Mouse (Mus musculus) midbrain, embryonic 15.5 days (tissue): ENCODE data around the gene Bahd1. TPM values are rescaled to one million over a fixed set of nuclear protein-coding genes. Genes with fewer than 3 reads are reported as not detected.

Source experiments
- ATAC-seq: fragments of 200-750 bp; cut with Nextera tagmentation; replicated peaks from 2 replicates; pipeline ENCODE4 v1.8.0; 2017; ENCODE audit warnings: moderate TSS enrichment
- H3K27ac ChIP-seq: fragments of 300-500 bp; sonication (generic); 2 replicates; pipeline ENCODE4 v1.5.1; 2015; ENCODE audit warnings: mild to moderate bottlenecking, inconsistent platforms
- H3K27me3 ChIP-seq: fragments of 300-500 bp; sonication (generic); replicated peaks from 2 replicates; pipeline ENCODE4 v1.6.1; 2015; ENCODE audit warnings: inconsistent platforms
- H3K36me3 ChIP-seq: fragments of 300-500 bp; sonication (generic); replicated peaks from 2 replicates; pipeline ENCODE4 v1.6.1; 2015; ENCODE audit warnings: inconsistent platforms
- H3K4me1 ChIP-seq: fragments of 300-500 bp; sonication (generic); 2 replicates; pipeline ENCODE4 v1.6.1; 2015; ENCODE audit warnings: inconsistent platforms
- H3K4me2 ChIP-seq: fragments of 300-500 bp; sonication (generic); 2 replicates; pipeline ENCODE4 v1.6.1; 2015; ENCODE audit warnings: inconsistent platforms, mild to moderate bottlenecking, moderate library complexity
- H3K4me3 ChIP-seq: fragments of 300-500 bp; sonication (generic); 2 replicates; pipeline ENCODE4 v1.5.1; 2015; ENCODE audit warnings: mild to moderate bottlenecking, inconsistent platforms
- H3K9ac ChIP-seq: fragments of 300-500 bp; sonication (generic); 2 replicates; pipeline ENCODE4 v1.6.1; 2015; ENCODE audit warnings: mild to moderate bottlenecking, inconsistent platforms
- H3K9me3 ChIP-seq: fragments of 300-500 bp; sonication (generic); 2 replicates; pipeline ENCODE4 v1.6.1; 2016; ENCODE audit warnings: inconsistent platforms
- WGBS: fragments of 180-500 bp; shearing (Covaris S2); methylation state at CpG from one replicate; pipeline ENCODE4 v1.1.7; 2015; ENCODE audit warnings: mixed read lengths; 5-methylcytosine and 5-hydroxymethylcytosine counted together
- polyA plus RNA-seq: library from polyadenylated mRNA; unstranded; fragments of >200 nt; fragmentation: Nextera tagmentation; extraction: Ambion mirVana; gene quantifications from 2 replicates; pipeline ENCODE4 v1.2.1, GENCODE M21; 2015

Gene Bahd1
- polyA plus RNA-seq, 1 experiment from 2014 or later = 8.4 TPM

- H3K4me3 ChIP-seq = no peak overlapping the region
- H3K4me2 ChIP-seq = no peak overlapping the region
- H3K36me3 ChIP-seq = no peaks in the 10 kb centered on the region
- no peaks in the 10 kb centered on the region for H3K4me1 ChIP-seq
- no peak overlapping the region for H3K9ac ChIP-seq
- no peak overlapping the region for H3K27ac ChIP-seq
- WGBS = 69% methylated on average over 2 of the region's 2 CpGs
- H3K9me3 ChIP-seq = no peaks in the 10 kb centered on the region
- ATAC-seq = no peak
- no peaks in the 10 kb centered on the region for H3K27me3 ChIP-seq
These were observed 61.4 kb downstream of the Bahd1 start for GRCm38 (mm10) chr2:118961546-118961945.

GRCm38 (mm10) chr2:118963007-118963675 lies 63.0 kb downstream of the Bahd1 start:
- Histone ChIP-seq H3K4me2 (no peak overlapping the region), H3K9ac (no peak overlapping the region), H3K9me3 (no peaks in the 10 kb centered on the region), H3K36me3 (no peaks in the 10 kb centered on the region), H3K27ac (no peak overlapping the region), H3K4me1 (no peaks in the 10 kb centered on the region), H3K4me3 (no peak overlapping the region), H3K27me3 (no peaks in the 10 kb centered on the region)
- ATAC-seq = no peak
- WGBS = 57% methylated on average over 9 of the region's 9 CpGs

GRCm38 (mm10) chr2:118963676-118964012 lies 63.5 kb downstream of the Bahd1 start:
- Histone ChIP-seq H3K27me3 (no peaks in the 10 kb centered on the region), H3K27ac (no peak overlapping the region), H3K9ac (no peak overlapping the region), H3K4me1 (no peaks in the 10 kb centered on the region), H3K4me2 (no peak overlapping the region), H3K9me3 (no peaks in the 10 kb centered on the region), H3K4me3 (no peak overlapping the region), H3K36me3 (no peaks in the 10 kb centered on the region)
- ATAC-seq = no peak
- 63% methylated on average over 7 of the region's 7 CpGs for WGBS

DNA sequence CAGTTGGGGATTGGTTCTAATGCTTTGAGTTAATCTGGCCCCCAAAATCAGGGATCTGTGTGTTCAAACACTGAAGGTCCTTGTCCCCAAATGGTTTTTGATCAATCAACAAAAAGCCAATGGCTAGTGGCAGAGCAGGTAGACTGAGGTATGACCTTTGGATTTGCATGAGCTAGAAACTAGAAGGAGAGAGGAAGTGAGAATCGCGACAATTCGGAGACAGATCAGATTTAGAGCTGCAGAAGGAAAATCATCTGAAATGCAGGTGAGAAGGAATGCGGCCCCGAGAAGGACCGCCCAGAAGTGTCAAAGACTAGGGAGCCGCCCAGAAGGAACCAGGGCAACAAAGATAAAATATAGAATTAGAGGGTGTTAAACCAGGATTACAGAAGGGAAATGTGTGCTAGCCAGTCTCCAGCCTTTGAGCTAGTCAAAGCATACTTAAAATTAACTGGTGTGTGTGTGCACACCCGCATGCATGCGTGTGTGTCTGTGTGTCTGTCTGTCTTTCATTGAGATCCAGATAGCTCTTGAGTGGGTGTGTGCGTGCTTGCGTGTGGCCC lies 69.5 kb downstream of the Bahd1 start:
- peaks cover 10% of the 10 kb centered on the region for H3K27me3 ChIP-seq
- H3K36me3 ChIP-seq = no peaks in the 10 kb centered on the region
- 91% methylated on average over 11 of the region's 11 CpGs for WGBS
- no peak overlapping the region for H3K4me3 ChIP-seq
- no peaks in the 10 kb centered on the region for H3K9me3 ChIP-seq
- H3K27ac ChIP-seq = no peak overlapping the region
- H3K9ac ChIP-seq = no peak overlapping the region
- no peak overlapping the region for H3K4me2 ChIP-seq
- H3K4me1 ChIP-seq = peaks cover 3% of the 10 kb centered on the region
- no peak for ATAC-seq

DNA sequence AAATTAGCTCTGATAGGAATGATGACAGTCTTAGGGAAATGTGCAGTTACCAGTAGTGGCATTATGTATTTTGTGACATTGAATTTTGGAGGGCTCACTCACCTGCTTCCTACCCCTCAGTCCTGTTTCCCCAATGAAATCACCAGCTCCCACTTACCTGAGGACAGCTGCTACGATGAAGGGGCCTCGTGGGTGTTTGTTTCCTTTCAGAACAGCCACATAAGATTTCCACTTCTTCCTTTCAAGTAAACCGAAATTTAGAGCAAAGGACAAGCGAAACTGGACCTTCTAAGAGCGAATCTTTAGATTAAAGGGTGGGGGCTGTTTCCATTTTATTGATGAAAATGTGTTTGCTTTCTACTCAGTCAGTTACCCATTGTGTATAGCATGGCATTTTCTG lies 71.9 kb downstream of the Bahd1 start:
- Histone ChIP-seq H3K9me3 (no peaks in the 10 kb centered on the region), H3K4me1 (peaks cover 15% of the 10 kb centered on the region), H3K4me2 (peak overlapping the region; percentile 93), H3K27me3 (peaks cover 20% of the 10 kb centered on the region), H3K9ac (no peak overlapping the region), H3K27ac (no peak overlapping the region), H3K4me3 (no peak overlapping the region), H3K36me3 (no peaks in the 10 kb centered on the region)
- no peak for ATAC-seq
- 85% methylated on average over 5 of the region's 5 CpGs for WGBS

DNA sequence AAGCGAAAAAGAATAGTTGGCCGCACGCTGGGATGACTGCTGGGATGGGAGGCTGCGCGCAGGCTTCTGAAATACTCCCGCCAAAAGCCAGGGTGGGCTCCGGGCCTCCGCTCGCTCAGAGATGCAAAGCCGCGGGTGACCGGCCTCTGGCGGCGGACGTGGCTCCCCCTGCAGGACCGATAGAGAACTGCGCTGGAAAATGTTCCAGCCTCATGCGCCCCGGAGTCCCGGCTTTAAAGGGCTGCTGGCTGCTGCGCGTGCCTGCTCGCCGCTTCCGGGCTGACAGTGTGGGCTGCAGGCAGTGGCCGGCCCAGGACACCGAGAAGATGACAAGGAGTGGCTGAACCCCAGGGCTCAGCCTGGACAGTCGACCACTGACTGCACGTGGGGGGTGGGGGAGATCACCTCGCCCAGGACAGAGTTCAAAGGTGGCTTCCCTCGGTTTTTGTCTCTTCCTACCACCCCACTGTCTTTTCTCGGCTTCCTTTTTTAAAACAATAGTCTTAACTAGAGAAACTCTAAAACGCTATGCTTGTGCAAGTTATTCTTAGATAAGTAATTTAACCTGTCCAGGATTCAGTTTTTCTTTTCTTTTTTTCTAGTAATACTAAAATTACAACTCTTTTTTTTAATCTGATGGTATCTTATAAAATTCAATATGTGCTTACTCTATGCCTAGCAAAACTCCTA lies 72.7 kb downstream of the Bahd1 start:
- H3K27ac ChIP-seq = no peak overlapping the region
- peak overlapping the region; percentile 93 for H3K4me2 ChIP-seq
- H3K27me3 ChIP-seq = peaks cover 28% of the 10 kb centered on the region
- no peaks in the 10 kb centered on the region for H3K9me3 ChIP-seq
- H3K4me1 ChIP-seq = peaks cover 15% of the 10 kb centered on the region
- peak overlapping the region; percentile 45 for H3K4me3 ChIP-seq
- WGBS = under 1% methylated on average over 33 of the region's 33 CpGs
- H3K36me3 ChIP-seq = no peaks in the 10 kb centered on the region
- peak overlapping the region; percentile 61 for H3K9ac ChIP-seq
- ATAC-seq = peak; percentile 69

Other genes with a start within 250 kb of the Bahd1 start
- gene Pak6, start 237.1 kb upstream of the Bahd1 start, polyA plus RNA-seq = 67.8 and 69.1 TPM in 2 replicates
- gene Ankrd63, start 196.4 kb upstream of the Bahd1 start, polyA plus RNA-seq = not detected in 2 replicates
- 0.43 and 0.71 TPM in 2 replicates for gene Plcb2, start 171.9 kb upstream of the Bahd1 start, polyA plus RNA-seq
- gene Inafm2, start 154.6 kb upstream of the Bahd1 start, polyA plus RNA-seq = 20.5 and 21.6 TPM in 2 replicates
- 1.3 and 2.1 TPM in 2 replicates for gene Ccdc9b, start 137.7 kb upstream of the Bahd1 start, polyA plus RNA-seq
- gene Phgr1, start 127.6 kb upstream of the Bahd1 start, polyA plus RNA-seq = not detected in 2 replicates
- gene Disp2, start 120.7 kb upstream of the Bahd1 start, polyA plus RNA-seq = 65.5 and 75.2 TPM in 2 replicates
- 17.7 and 20.9 TPM in 2 replicates for gene Knstrn, start 86.4 kb upstream of the Bahd1 start, polyA plus RNA-seq
- gene Ivd, start 38.4 kb upstream of the Bahd1 start, polyA plus RNA-seq = 43.0 and 50.4 TPM in 2 replicates
- 4.7 and 6.0 TPM in 2 replicates for gene Chst14, start 26.1 kb downstream of the Bahd1 start, polyA plus RNA-seq
- gene Ccdc32, start 129.0 kb downstream of the Bahd1 start, polyA plus RNA-seq = 37.1 and 38.5 TPM in 2 replicates
- gene Rpusd2, start 134.4 kb downstream of the Bahd1 start, polyA plus RNA-seq = 4.6 and 4.9 TPM in 2 replicates
- 5.9 and 7.2 TPM in 2 replicates for gene Knl1, start 146.7 kb downstream of the Bahd1 start, polyA plus RNA-seq
- gene Rad51, start 212.4 kb downstream of the Bahd1 start, polyA plus RNA-seq = 8.3 and 9.8 TPM in 2 replicates